Mouse (Mus musculus): ENCODE results near the gene Rbpms2.

GRCm38 (mm10) chr9:65692466-65692865 lies 63.0 kb downstream of the Rbpms2 start:
- TF ChIP-seq EP300 (IDR thresholded peaks at IDR 0.05; ENCODE audit: low read depth): no peak
- no peak for TF ChIP-seq CTCF (IDR thresholded peaks at IDR 0.05; ENCODE audit: low read depth)
